Mouse (Mus musculus): ENCODE data around the gene Metrnl. TPM values are rescaled to one million over a fixed set of nuclear protein-coding genes. Genes with fewer than 3 reads are reported as not detected.

The Metrnl gene
- polyA plus RNA-seq, 2 experiments, result 2.1 to 3.4 TPM

DNA sequence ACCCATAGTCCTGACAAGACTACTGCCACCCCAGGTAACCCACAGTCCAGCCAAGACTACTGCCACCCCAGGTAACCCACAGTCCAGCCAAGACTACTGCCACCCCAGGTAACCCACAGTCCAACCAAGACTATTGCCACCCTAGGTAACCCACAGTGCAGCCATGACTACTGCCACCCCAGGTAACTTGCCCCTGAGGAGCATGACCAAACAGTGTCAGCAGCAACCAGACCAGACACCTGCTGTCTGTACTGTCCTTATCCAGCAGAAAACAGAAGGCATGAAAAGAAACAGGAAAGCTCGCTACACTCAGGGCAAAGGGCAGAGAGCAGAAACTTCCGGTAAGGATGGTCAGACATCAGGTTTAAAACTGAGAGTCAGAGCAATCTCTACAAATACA, 40.2 kb upstream of the Metrnl start:
- Histone ChIP-seq H3K36me3 (replicated peaks; ENCODE audit: control insufficient read depth, insufficient read depth, low read depth) (no peaks in the 10 kb centered on the region), H3K4me1 (replicated peaks; ENCODE audit: control insufficient read depth in 2 of 2, insufficient read depth in 2 of 2, low read length in 1 of 2) (no peaks in the 10 kb centered on the region), H3K9ac (replicated peaks) (no peak overlapping the region), H3K27me3 (ENCODE audit: control insufficient read depth, insufficient read depth, low read length) (no peaks in the 10 kb centered on the region), H3K4me2 (ENCODE audit: low read depth) (no peak overlapping the region), H3K27ac (no peak overlapping the region), H3K9me3 (ENCODE audit: control insufficient read depth, low read length) (no peaks in the 10 kb centered on the region), H3K4me3 (ENCODE audit: insufficient read depth in 1 of 2, low read depth in 2 of 2, low read length in 2 of 2) (no peak overlapping the region)
- 62% methylated on average over 2 of the region's 2 CpGs for WGBS (ENCODE audit: insufficient replicate concordance)
- TF ChIP-seq CTCF (IDR thresholded peaks at IDR 0.05; ENCODE audit: low read depth), result no peak
- no peak for TF ChIP-seq EP300 (IDR thresholded peaks at IDR 0.05; ENCODE audit: low read depth)
- no peak for DNase-seq (ENCODE audit: low read depth in 3 of 3, low spot score in 3 of 3)
- no peak for ATAC-seq (ENCODE audit: insufficient read depth)

DNA sequence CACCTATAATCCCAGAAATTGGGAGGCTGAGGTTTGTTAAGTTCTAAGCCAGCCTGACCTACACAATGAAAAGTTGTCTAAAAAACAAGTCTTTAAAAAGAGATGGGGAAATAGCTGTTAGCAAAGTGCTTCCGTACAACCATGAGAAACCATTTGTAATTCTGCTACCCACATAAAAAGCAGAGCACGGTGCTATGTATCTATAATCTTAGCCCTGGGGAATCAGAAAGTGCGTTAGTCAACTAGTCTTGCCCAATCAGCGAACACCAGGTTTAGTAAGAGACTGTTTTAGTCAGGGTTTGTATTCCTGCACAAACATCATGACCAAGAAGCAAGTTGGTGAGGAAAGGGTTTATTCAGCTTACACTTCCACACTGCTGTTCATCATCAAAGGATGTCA, 33.8 kb upstream of the Metrnl start:
- TF ChIP-seq EP300 (IDR thresholded peaks at IDR 0.05; ENCODE audit: low read depth), result no peak
- TF ChIP-seq CTCF (IDR thresholded peaks at IDR 0.05; ENCODE audit: low read depth), result no peak
- no peaks in the 10 kb centered on the region for H3K4me1 ChIP-seq (replicated peaks; ENCODE audit: control insufficient read depth in 2 of 2, insufficient read depth in 2 of 2, low read length in 1 of 2)
- WGBS (ENCODE audit: insufficient replicate concordance), result 77% methylated on average over 4 of the region's 4 CpGs
- ATAC-seq (ENCODE audit: insufficient read depth), result no peak
- no peak overlapping the region for H3K9ac ChIP-seq (replicated peaks)
- H3K4me3 ChIP-seq (ENCODE audit: insufficient read depth in 1 of 2, low read depth in 2 of 2, low read length in 2 of 2), result no peak overlapping the region
- H3K4me2 ChIP-seq (ENCODE audit: low read depth), result no peak overlapping the region
- DNase-seq (ENCODE audit: low read depth in 3 of 3, low spot score in 3 of 3), result no peak
- H3K36me3 ChIP-seq (replicated peaks; ENCODE audit: control insufficient read depth, insufficient read depth, low read depth), result no peaks in the 10 kb centered on the region
- no peaks in the 10 kb centered on the region for H3K9me3 ChIP-seq (ENCODE audit: control insufficient read depth, low read length)
- no peaks in the 10 kb centered on the region for H3K27me3 ChIP-seq (ENCODE audit: control insufficient read depth, insufficient read depth, low read length)
- H3K27ac ChIP-seq, result no peak overlapping the region

DNA sequence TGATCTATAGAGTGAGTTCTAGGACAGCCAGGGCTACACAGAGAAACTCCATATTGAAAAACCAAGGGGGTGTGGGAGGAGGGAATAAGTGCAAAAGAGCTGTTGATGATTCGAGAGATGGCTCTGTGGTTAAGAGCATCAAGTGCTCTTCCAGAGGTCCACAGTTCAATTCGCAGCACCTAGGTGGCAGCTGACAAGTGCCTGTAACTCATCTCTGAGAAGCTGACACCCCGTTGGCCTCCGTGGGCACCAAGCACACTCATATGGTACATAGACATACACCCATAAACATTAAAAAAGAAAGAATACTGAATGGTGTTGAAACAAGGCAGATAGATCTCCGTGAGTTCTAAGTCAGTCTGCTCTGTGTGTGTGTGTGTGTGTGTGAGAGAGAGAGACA, 32.6 kb upstream of the Metrnl start:
- Histone ChIP-seq H3K9me3 (ENCODE audit: control insufficient read depth, low read length) (no peaks in the 10 kb centered on the region), H3K27ac (no peak overlapping the region), H3K4me2 (ENCODE audit: low read depth) (no peak overlapping the region), H3K9ac (replicated peaks) (no peak overlapping the region), H3K27me3 (ENCODE audit: control insufficient read depth, insufficient read depth, low read length) (no peaks in the 10 kb centered on the region), H3K4me1 (replicated peaks; ENCODE audit: control insufficient read depth in 2 of 2, insufficient read depth in 2 of 2, low read length in 1 of 2) (peaks cover 4% of the 10 kb centered on the region in 2 experiments), H3K4me3 (ENCODE audit: insufficient read depth in 1 of 2, low read depth in 2 of 2, low read length in 2 of 2) (no peak overlapping the region), H3K36me3 (replicated peaks; ENCODE audit: control insufficient read depth, insufficient read depth, low read depth) (no peaks in the 10 kb centered on the region)
- DNase-seq (ENCODE audit: low read depth in 3 of 3, low spot score in 3 of 3) (no peak), ATAC-seq (ENCODE audit: insufficient read depth) (no peak)
- WGBS (ENCODE audit: insufficient replicate concordance), result 65% methylated on average over 5 of the region's 5 CpGs
- TF ChIP-seq CTCF (IDR thresholded peaks at IDR 0.05; ENCODE audit: low read depth) (no peak), EP300 (IDR thresholded peaks at IDR 0.05; ENCODE audit: low read depth) (no peak)

DNA sequence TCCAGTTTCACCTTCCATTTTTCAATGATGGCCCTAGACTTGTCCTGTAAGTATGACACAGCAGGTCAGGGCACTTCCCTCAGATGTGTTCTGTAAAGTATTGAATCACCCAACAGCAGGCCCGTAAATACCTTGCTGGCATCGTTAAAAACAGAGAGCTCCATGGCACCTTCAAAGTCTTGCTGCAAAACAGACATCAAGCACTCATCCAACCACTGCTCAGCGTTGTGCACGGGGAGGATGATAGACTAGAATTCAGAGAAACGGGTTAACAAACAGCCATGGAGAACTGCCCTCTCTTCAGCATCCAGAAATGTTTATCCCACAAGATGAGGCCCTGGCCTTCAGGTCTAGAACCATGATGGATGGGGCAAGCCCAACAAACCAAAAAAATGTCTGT, 30.4 kb upstream of the Metrnl start:
- WGBS (ENCODE audit: insufficient replicate concordance), result 71% methylated on average over 5 of the region's 5 CpGs
- no peak for TF ChIP-seq EP300 (IDR thresholded peaks at IDR 0.05; ENCODE audit: low read depth)
- no peak for TF ChIP-seq CTCF (IDR thresholded peaks at IDR 0.05; ENCODE audit: low read depth)

DNA sequence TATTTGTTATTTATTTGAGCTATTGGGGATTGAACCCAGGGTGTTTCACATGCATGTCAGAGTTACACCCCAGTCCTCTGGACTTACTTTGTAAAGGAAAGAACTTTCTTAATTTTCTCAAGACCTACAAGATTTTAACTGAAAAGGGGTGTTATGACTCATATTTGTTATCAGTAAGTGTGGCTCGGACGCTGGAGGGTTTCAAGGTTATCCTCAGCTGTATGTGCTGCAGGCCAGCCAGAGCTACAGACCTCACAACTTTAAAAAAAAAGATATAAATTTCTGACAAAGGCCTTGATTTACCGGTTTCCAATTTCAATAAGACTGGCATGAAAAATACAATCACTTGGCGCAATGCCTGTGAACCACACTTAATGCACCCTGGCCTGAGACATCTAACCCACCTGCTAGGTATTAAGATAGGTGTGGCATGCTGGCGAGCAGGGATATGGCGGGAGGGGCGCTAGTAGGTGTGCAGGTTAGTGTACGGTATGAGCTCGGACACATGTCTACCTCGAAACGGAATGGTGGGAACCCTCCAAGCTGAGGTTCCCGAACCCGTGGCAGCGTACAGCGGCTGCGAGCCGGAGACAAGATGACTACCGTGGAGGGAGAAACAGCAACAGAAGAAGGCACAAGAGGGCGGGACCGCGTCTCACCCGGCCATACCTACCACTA, 28.9 kb upstream of the Metrnl start:
- peak overlapping the region; percentile 1; the same call in 1 of the 2 replicates for H3K9ac ChIP-seq (replicated peaks)
- ATAC-seq (ENCODE audit: insufficient read depth), result no peak; the same call in 1 of the 2 replicates
- H3K4me1 ChIP-seq (replicated peaks; ENCODE audit: control insufficient read depth in 2 of 2, insufficient read depth in 2 of 2, low read length in 1 of 2), result peaks cover 5% of the 10 kb centered on the region in 2 experiments
- 2% methylated on average over 22 of the region's 22 CpGs for WGBS (ENCODE audit: insufficient replicate concordance)
- TF ChIP-seq CTCF (IDR thresholded peaks at IDR 0.05; ENCODE audit: low read depth) (no peak), EP300 (IDR thresholded peaks at IDR 0.05; ENCODE audit: low read depth) (no peak)
- H3K36me3 ChIP-seq (replicated peaks; ENCODE audit: control insufficient read depth, insufficient read depth, low read depth), result no peaks in the 10 kb centered on the region
- DNase-seq (ENCODE audit: low read depth in 3 of 3, low spot score in 3 of 3), result no peak
- peak overlapping the region; percentile 78 for H3K4me2 ChIP-seq (ENCODE audit: low read depth)
- no peaks in the 10 kb centered on the region for H3K9me3 ChIP-seq (ENCODE audit: control insufficient read depth, low read length)
- H3K4me3 ChIP-seq (ENCODE audit: insufficient read depth in 1 of 2, low read depth in 2 of 2, low read length in 2 of 2), result peak overlapping the region; percentile 50
- H3K27me3 ChIP-seq (ENCODE audit: control insufficient read depth, insufficient read depth, low read length), result no peaks in the 10 kb centered on the region
- no peak overlapping the region for H3K27ac ChIP-seq

More for the DNA sequence above, 30.4 kb upstream of the Metrnl start:
- H3K27me3 ChIP-seq (ENCODE audit: control insufficient read depth, insufficient read depth, low read length), result no peaks in the 10 kb centered on the region
- H3K4me1 ChIP-seq (replicated peaks; ENCODE audit: control insufficient read depth in 2 of 2, insufficient read depth in 2 of 2, low read length in 1 of 2), result peaks cover 5% of the 10 kb centered on the region in 2 experiments
- no peaks in the 10 kb centered on the region for H3K36me3 ChIP-seq (replicated peaks; ENCODE audit: control insufficient read depth, insufficient read depth, low read depth)
- H3K4me3 ChIP-seq (ENCODE audit: insufficient read depth in 1 of 2, low read depth in 2 of 2, low read length in 2 of 2), result no peak overlapping the region
- H3K4me2 ChIP-seq (ENCODE audit: low read depth), result no peak overlapping the region
- no peak for DNase-seq (ENCODE audit: low read depth in 3 of 3, low spot score in 3 of 3)
- H3K9me3 ChIP-seq (ENCODE audit: control insufficient read depth, low read length), result no peaks in the 10 kb centered on the region
- no peak for ATAC-seq (ENCODE audit: insufficient read depth)
- H3K27ac ChIP-seq, result no peak overlapping the region
- no peak overlapping the region for H3K9ac ChIP-seq (replicated peaks)
